Mouse (Mus musculus) cerebellum, postnatal 25 days (tissue): ENCODE measurements at regions not wholly inside any gene's neighbourhood (a gene's known extent, or its start where the extent isn't known, plus 50 kb on each side); places are given as distances from the start of the nearest gene placed in this dataset.

Experiments used
- DNase-seq, 2 experiments: peaks; one replicate each; pipeline ENCODE4 v3.0.0; 2021; ENCODE audit warnings: mixed read lengths in 2 of 2

DNA sequence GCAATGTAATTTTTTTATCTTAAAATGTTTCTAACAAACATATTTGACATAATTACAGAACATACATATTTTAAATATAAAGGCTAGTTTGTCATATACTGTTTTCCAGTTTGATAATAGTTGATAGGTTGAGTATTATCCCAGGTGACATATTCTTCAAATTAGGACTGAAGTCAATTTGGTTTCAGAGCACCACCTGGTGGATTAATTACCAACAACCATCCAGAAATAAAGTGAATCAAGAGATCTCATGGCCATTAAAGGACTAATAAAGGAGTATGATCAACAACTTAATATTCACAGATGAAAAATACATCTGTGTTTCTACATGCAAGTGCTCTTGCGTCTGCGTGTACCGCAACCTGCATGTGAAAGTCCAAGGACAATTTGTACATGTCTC is 50.3 kb upstream of the Nmu start:
- DNase-seq, result peak in 1 of 2 experiments; percentile 4

DNA sequence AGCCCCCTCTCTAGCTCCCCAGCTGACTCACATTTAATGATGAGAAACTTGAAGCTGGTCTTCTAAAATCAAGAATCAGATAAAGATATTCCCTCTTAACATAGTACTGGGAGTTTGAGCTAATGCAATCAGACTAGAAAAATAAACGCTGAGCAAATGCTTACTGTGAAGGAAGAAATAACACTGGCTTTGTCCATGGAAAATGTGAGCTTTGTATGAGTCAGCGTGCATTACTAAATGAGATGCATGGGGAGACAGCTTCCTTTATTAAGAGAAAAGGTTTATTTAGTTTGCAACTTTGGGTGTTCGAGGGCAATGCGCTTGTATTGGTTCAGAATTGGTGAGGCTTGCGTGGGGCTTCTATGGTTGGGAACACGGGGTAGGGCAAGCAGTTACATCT is 52.7 kb upstream of the Nmu start:
- no peak for DNase-seq

DNA sequence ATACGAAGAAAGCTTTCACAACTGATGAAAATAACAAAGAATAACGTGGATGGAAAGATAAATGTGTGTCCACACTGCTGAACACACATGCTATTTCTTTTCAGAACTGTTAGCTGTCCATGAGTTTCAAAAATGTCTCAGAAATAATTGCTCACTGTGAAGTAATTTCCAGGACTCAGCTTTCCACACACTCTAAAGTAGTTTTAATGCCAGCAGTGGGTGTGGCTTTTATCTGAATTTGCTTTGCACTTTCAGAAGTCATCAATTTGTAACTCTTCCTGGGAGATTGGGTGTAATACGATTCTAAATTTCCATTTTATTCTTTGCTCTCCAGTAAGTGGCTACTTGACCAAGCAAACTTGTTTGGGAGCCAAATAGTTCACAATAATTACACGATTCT is 53.5 kb upstream of the Nmu start:
- DNase-seq, result no peak

DNA sequence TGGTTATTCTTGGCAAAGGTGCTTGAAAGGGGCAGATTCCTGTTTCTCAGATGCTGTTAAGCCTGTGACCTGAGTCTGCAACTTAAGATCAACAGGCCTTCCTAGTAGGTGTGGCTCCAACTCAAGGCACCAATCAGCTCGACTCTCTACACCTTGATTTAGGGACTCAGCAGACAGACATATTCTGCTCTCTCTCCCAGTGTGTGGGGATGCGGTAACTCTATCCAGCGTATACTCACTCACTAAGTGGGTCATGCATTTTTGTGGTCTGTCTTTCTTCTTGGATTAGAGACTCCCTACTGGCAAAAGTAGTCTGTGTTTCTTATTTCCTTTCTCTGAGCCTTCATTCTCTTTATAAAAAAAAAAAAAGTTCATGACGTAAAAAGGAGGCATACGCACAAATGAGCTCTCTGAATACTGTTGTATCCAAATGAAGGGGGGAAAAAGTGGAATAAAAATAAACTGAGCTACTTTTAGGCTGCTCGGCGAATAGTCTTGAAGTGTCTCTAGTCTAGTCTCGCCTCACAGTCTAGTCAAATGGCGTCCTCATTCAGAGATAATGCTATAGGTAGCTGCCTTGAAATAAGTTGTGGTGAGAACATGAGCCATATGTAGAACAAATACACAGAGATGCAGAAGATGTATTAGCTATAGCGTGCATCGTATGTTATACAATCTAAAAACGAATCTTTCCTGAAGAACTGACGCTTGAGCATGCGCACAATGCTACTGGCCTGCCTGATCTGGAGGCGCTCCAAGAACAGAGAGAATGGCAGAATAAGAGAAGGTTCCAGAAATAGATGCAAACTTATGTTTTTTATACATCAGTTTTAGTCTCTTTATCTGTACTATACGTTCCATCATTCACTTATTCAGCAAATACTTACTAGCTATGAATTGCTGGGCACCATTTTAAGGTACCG is 55.6 kb upstream of the Nmu start:
- DNase-seq, result no peak

DNA sequence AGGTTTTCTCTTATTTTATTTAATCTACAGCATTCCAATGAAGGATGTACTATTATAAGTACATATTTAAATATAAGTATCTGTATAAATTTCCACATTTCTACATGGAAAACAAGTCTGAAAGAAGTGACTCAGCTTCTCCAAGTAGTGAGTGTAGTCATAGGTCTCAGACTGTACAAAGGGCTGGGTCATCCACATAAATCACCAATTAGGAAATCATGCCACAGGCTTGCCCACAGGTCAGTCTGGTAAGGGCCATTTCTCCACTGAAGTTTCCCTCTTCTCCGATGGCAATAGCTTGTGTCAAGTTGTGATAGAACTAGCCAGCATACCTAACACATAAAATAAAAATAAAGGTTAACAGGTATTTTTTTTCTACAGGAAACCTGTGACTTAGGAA is 56.3 kb upstream of the Nmu start:
- no peak for DNase-seq

DNA sequence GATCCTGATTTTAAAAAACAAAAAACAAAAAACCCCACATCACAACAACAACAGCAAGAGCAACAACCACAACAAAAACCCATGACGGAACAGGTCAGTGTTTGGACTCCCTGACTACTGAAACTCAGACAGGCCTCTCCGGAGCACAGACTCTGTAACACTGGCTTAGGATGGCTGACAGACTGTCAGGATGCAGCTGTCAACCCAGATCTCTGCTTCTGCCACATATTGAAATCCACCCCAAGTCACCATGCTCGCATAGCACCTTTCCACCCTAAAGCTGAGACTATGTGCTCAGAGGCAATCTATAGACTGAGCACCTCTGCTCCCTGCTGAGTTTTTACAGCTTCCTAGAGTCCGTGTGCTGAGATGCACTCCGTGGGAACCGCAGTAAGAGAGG is 57.0 kb upstream of the Nmu start:
- DNase-seq, result no peak

DNA sequence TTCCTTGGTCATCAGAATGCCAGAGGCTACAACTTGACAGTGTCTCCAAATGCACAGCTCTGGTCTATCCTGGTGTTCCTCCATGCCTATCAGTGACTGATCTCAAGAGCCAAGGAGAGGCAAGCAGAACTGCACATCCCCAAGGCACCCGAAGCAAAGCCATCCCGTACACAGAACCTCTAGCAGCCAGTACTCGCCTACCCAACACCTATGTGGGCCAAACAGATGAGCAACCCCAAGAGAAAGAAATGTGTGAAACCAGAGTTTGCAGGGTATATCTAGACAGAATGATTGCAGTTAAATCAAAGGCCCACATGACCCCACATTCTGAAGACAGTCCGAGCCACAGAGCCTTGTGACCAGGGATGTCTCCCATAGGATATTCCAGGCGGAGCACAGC is 60.0 kb upstream of the Nmu start:
- DNase-seq, result no peak

DNA sequence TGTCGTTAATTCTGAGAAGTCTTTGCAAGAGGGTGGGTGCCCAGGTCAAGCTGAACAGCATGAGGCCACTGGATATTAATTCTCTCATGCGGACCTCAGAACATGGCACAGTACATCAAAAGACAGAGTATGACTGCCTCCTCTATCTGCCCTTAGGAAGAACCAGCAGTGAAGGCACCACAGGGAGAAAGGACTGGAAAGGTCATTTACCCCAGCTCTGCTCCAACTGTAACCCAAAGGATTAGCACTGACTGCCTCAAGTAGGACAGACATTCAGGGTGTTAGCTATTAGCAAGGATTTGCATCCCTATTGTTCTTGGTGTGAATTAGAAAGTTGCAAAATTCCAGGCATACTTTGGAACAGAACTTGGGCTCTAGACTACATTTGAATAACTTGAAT is 58.2 kb upstream of the Gm7271 start:
- no peak for DNase-seq

DNA sequence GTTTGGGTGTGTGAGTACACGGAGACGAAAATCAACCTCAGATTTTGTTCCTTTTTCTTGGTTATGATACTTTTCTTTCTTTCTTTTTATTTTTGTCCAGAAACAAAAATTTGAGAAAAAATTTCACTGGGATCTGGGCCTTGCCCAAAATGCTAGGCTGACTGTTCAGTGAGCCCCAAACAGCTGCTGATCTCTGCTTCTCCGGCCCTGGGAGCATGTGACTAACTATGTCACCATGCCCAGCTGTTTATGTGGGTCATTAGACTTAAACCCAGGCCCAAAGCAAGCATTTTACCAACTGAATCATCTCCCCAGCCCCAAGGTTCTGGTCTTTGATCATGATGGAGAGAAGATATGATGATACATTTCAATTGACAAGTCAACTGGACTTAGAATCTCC is 56.3 kb upstream of the Gm7271 start:
- no peak for DNase-seq

DNA sequence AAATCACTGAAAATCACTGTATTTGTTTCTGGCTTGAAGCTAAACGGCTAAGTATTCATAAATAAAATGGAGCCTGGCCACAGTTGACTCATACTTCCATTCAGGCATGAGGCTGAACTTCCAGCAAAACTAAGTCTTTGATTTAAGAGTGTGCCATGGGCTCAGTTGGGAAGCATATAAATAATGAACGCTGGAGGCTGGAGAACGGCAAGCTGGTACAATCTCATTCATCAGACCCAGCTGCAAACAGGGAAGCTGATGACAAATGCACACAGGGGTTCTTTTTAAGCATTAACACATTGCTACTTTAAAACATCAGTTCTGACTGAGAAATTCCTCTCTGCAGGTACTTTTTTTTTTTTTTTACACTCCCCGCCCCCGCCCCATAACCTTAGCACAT is 54.4 kb upstream of the Gm7271 start:
- no peak for DNase-seq

DNA sequence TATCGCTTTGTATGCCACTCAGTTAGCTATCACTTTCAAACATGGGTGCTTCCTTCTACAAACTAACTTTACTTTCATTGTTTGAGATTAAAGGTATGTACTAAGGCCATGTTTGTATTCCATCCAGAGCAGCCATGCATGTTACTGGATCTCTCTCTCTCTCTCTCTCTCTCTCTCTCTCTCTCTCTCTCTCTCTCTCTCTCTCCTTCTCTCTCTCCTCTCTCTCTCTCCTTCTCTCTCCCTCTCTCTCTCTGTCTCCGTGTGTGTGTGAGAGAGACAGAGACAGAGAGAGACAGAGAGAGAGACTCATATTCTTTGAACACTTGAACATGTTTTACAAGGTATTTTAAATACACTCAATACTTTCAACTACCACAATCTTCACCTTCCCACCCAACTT is 50.2 kb upstream of the Gm7271 start:
- no peak for DNase-seq
